ENCODE assay signal across 13 mouse cellular contexts in genomic region chr19:37055976-37056556, GRCm38 (mm10).
"Had no signal": no experiment of that assay in that cellular context is flagged by ENCODE, and none has a peak within 500 bp of the region (broad histone marks: within the 10 kb centered on the region; RNA-seq: fewer than 3 reads in every experiment).

No protein-coding gene starts in this region.

- H3K27ac ChIP-seq: limb, embryonic 12.5 days; liver, embryonic 15.5 days; midbrain, embryonic 12.5 days; neural tube, embryonic 13.5 days had no signal

- DNase-seq: kidney, adult 18-20 months; kidney, postnatal 10 days; kidney, postnatal 4 days; lung, embryonic 14.5 days; lung, postnatal 10 days; lung, postnatal 4 days; right cerebral cortex, postnatal 25 days; thymus, postnatal 4 days had no signal

- ATAC-seq: midbrain, embryonic 16.5 days had no signal

- H3K4me3 ChIP-seq: limb, embryonic 12.5 days; liver, embryonic 15.5 days; midbrain, embryonic 12.5 days; neural tube, embryonic 13.5 days had no signal

- H3K4me1 ChIP-seq: limb, embryonic 12.5 days; neural tube, embryonic 13.5 days had no signal
